Mouse (Mus musculus) cerebellum, adult 2 months (tissue): Measurements from ENCODE around the gene Fetub.

ENCODE experiments used
- CTCF ChIP-seq: fragments of 200-500 bp; IDR thresholded peaks from 2 replicates; pipeline ENCODE4 v1.5.1; 2011; ENCODE audit warnings: low read depth, mild to moderate bottlenecking, control low read depth, low read length, moderate library complexity, borderline replicate concordance; ENCODE audit not compliant: insufficient read depth
- POLR2A ChIP-seq: fragments of 200-500 bp; IDR thresholded peaks from 2 replicates; pipeline ENCODE4 v1.6.1; 2011; ENCODE audit warnings: low read length, control low read depth, borderline replicate concordance; ENCODE audit not compliant: insufficient read depth

DNA sequence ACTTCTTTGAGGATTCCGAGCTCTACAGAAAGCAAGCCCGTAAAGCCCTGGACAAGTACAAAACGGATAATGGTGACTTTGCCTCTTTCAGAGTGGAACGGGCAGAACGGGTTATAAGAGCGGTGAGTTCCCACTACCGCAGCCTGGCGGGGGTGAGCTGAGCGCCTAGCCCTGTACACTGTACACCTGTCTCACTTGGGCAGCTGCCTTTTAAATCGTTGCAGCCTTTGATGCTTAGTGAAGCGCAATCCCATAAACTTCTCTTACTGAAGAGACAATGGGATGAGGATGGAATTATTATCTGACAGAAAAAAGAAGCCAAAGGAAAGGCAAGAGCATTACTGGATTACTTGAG lies 37.9 kb downstream of the Fetub start:
- TF ChIP-seq CTCF: no peak
- TF ChIP-seq POLR2A: no peak
